Mouse (Mus musculus) G1E (cell line): Measurements from ENCODE around the gene Pvalb. TPM values are rescaled to one million over a fixed set of nuclear protein-coding genes. Genes with fewer than 3 reads are reported as not detected.

Source experiments
- ATAC-seq: 2 replicates; pipeline ENCODE4 v1.8.0; 2016; ENCODE audit warnings: mild to moderate bottlenecking; ENCODE audit not compliant: insufficient number of reproducible peaks, poor library complexity, low FRiP score, severe bottlenecking; ENCODE audit errors: extremely low read depth
- DNase-seq: peaks from one replicate; pipeline ENCODE4 v3.0.0; 2012; ENCODE audit warnings: low spot score
- H3K27me3 ChIP-seq: 2 replicates; pipeline ENCODE4 v1.6.1; 2012; ENCODE audit warnings: mild to moderate bottlenecking, low read length, inconsistent platforms; ENCODE audit not compliant: insufficient read depth
- H3K36me3 ChIP-seq: replicated peaks from 2 replicates; pipeline ENCODE3; 2012; ENCODE audit warnings: mild to moderate bottlenecking, inconsistent platforms
- H3K4me1 ChIP-seq: 2 replicates; pipeline ENCODE4 v1.6.1; 2012; ENCODE audit warnings: low read depth, low read length, inconsistent platforms, mixed read lengths; ENCODE audit not compliant: insufficient read depth
- H3K4me3 ChIP-seq: 2 replicates; pipeline ENCODE4 v1.5.1; 2012; ENCODE audit warnings: low read depth, mild to moderate bottlenecking, inconsistent platforms, low read length, moderate library complexity, mixed read lengths
- H3K9me3 ChIP-seq: replicated peaks from 2 replicates; pipeline ENCODE4 v1.6.1; 2012; ENCODE audit warnings: inconsistent platforms
- CTCF ChIP-seq: IDR thresholded peaks from 2 replicates; pipeline ENCODE4 v1.5.1; 2012; ENCODE audit warnings: low read depth, low read length, inconsistent platforms, mixed read lengths
- GATA1 ChIP-seq: IDR thresholded peaks from 2 replicates; pipeline ENCODE4 v1.6.1; 2012; ENCODE audit warnings: borderline replicate concordance, low read length, inconsistent platforms, mixed read lengths
- GATA2 ChIP-seq: IDR thresholded peaks from 2 replicates; pipeline ENCODE4 v1.6.1; 2012; ENCODE audit warnings: low read depth, low read length, inconsistent platforms, borderline replicate concordance
- POLR2AphosphoS5 ChIP-seq: IDR thresholded peaks from 2 replicates; pipeline ENCODE4 v1.6.1; 2012; ENCODE audit warnings: low read depth, low read length, inconsistent platforms; ENCODE audit not compliant: insufficient replicate concordance
- TAL1 ChIP-seq: conservative IDR thresholded peaks from 2 replicates; pipeline ENCODE4 v1.6.1; 2012; ENCODE audit warnings: low read depth, low read length, inconsistent platforms, mixed read lengths
- polyA plus RNA-seq: library from polyadenylated mRNA; stranded (reverse); fragments of >175 nt; gene quantifications from 2 replicates; pipeline ENCODE4 v1.2.3, GENCODE M21; 2012
- total RNA-seq, 2 experiments: library from RNA; stranded (forward) in 1 of 2; stranded (reverse) in 1 of 2; fragments of 200-1000 nt in 1 of 2; fragments of >200 nt in 1 of 2; fragmentation: Nextera tagmentation in 1 of 2; gene quantifications; 2 replicates each; pipeline ENCODE4 v1.2.3; 2014 to 2017

Pvalb gene
- total and polyA plus RNA-seq, 3 experiments = not detected

- H3K27me3 ChIP-seq = peaks cover 25% of the 10 kb centered on the region
- H3K4me3 ChIP-seq = no peak overlapping the region
- no peaks in the 10 kb centered on the region for H3K36me3 ChIP-seq
- ATAC-seq (no peak), DNase-seq (no peak)
- peaks cover 5% of the 10 kb centered on the region for H3K9me3 ChIP-seq
- H3K4me1 ChIP-seq = no peaks in the 10 kb centered on the region; the same call in 1 of the 2 replicates
- TF ChIP-seq POLR2AphosphoS5 (no peak), GATA2 (no peak), CTCF (no peak), GATA1 (no peak), TAL1 (no peak)
Observed at GRCm38 (mm10) chr15:78231346-78232331, 25.4 kb upstream of the Pvalb start.

GRCm38 (mm10) chr15:78227816-78228215, 21.6 kb upstream of the Pvalb start:
- Histone ChIP-seq H3K9me3 (no peaks in the 10 kb centered on the region), H3K27me3 (peaks cover 28% of the 10 kb centered on the region), H3K4me1 (no peaks in the 10 kb centered on the region), H3K36me3 (no peaks in the 10 kb centered on the region), H3K4me3 (no peak overlapping the region)
- ATAC-seq = no peak
- DNase-seq = no peak
- no peak for TF ChIP-seq TAL1

GRCm38 (mm10) chr15:78215269-78215668, 9.1 kb upstream of the Pvalb start:
- no peaks in the 10 kb centered on the region; the same call in 1 of the 2 replicates for H3K27me3 ChIP-seq
- no peak overlapping the region for H3K4me3 ChIP-seq
- no peak for DNase-seq
- peaks cover 11% of the 10 kb centered on the region for H3K9me3 ChIP-seq
- H3K4me1 ChIP-seq = no peaks in the 10 kb centered on the region
- H3K36me3 ChIP-seq = no peaks in the 10 kb centered on the region
- no peak for ATAC-seq
- TF ChIP-seq GATA2 = no peak
- TF ChIP-seq TAL1 = no peak
- TF ChIP-seq GATA1 = no peak
- TF ChIP-seq CTCF = no peak
- no peak for TF ChIP-seq POLR2AphosphoS5

- TF ChIP-seq GATA1 (no peak), GATA2 (no peak), POLR2AphosphoS5 (no peak), CTCF (no peak)
- H3K27me3 ChIP-seq = peaks cover 2% of the 10 kb centered on the region; the same call in 1 of the 2 replicates
- ATAC-seq = no peak
- no peak overlapping the region for H3K4me3 ChIP-seq
- no peaks in the 10 kb centered on the region for H3K4me1 ChIP-seq
- no peaks in the 10 kb centered on the region for H3K36me3 ChIP-seq
- DNase-seq = no peak
- no peaks in the 10 kb centered on the region for H3K9me3 ChIP-seq
Observed at GRCm38 (mm10) chr15:78211367-78211766, 5.2 kb upstream of the Pvalb start.

- H3K4me1 ChIP-seq = no peaks in the 10 kb centered on the region
- H3K4me3 ChIP-seq = no peak overlapping the region
- no peaks in the 10 kb centered on the region for H3K9me3 ChIP-seq
- TF ChIP-seq GATA1 = no peak
- TF ChIP-seq POLR2AphosphoS5 = no peak
- TF ChIP-seq TAL1 = no peak
- TF ChIP-seq CTCF = no peak
- no peak for TF ChIP-seq GATA2
- H3K36me3 ChIP-seq = no peaks in the 10 kb centered on the region
- ATAC-seq = no peak
- no peak for DNase-seq
- peaks cover 2% of the 10 kb centered on the region; the same call in 1 of the 2 replicates for H3K27me3 ChIP-seq
Observed at GRCm38 (mm10) chr15:78210203-78210602, 4.0 kb upstream of the Pvalb start.

GRCm38 (mm10) chr15:78205192-78205591, 1.0 kb downstream of the Pvalb start:
- peaks cover 22% of the 10 kb centered on the region for H3K27me3 ChIP-seq

More at GRCm38 (mm10) chr15:78205192-78205591, 1.0 kb downstream of the Pvalb start:
- Histone ChIP-seq H3K36me3 (no peaks in the 10 kb centered on the region), H3K4me3 (no peak overlapping the region), H3K4me1 (no peaks in the 10 kb centered on the region), H3K9me3 (no peaks in the 10 kb centered on the region)
- TF ChIP-seq POLR2AphosphoS5 (no peak), GATA2 (no peak), GATA1 (no peak), CTCF (no peak), TAL1 (no peak)
- ATAC-seq = no peak
- DNase-seq = no peak
